Mouse (Mus musculus) limb, embryonic 14.5 days (tissue): ENCODE data around the gene Ckap5. TPM values are rescaled to one million over a fixed set of nuclear protein-coding genes. Genes with fewer than 3 reads are reported as not detected.

Source experiments
- ATAC-seq: fragments of 200-750 bp; cut with Nextera tagmentation; 2 replicates; pipeline ENCODE4 v1.8.0; 2017; ENCODE audit warnings: low read depth, moderate number of reproducible peaks, moderate TSS enrichment; ENCODE audit not compliant: low FRiP score
- DNase-seq: peaks from one replicate; pipeline ENCODE4 v3.0.0-alpha.2; 2015; ENCODE audit warnings: low spot score
- H3K27ac ChIP-seq: fragments of 300-500 bp; sonication (generic); replicated peaks from 2 replicates; pipeline ENCODE4 v1.5.1; 2014; ENCODE audit warnings: low read depth, mild to moderate bottlenecking, low read length, moderate library complexity, mixed read lengths
- H3K27me3 ChIP-seq: fragments of 300-500 bp; sonication (generic); 2 replicates; pipeline ENCODE4 v1.6.1; 2014; ENCODE audit warnings: low read length, mixed read lengths; ENCODE audit not compliant: control insufficient read depth, insufficient read depth
- H3K36me3 ChIP-seq: fragments of 300-500 bp; sonication (generic); 2 replicates; pipeline ENCODE4 v1.6.1; 2014; ENCODE audit warnings: mild to moderate bottlenecking, low read length, moderate library complexity, mixed read lengths; ENCODE audit not compliant: control insufficient read depth, insufficient read depth
- H3K4me1 ChIP-seq: fragments of 300-500 bp; sonication (generic); 2 replicates; pipeline ENCODE4 v1.6.1; 2014; ENCODE audit warnings: antibody characterized with exemption, low read length, mixed read lengths; ENCODE audit not compliant: control insufficient read depth, insufficient read depth
- H3K4me2 ChIP-seq: fragments of 300-500 bp; sonication (generic); replicated peaks from 2 replicates; pipeline ENCODE4 v1.6.1; 2014; ENCODE audit warnings: low read depth, mild to moderate bottlenecking, low read length, moderate library complexity; ENCODE audit not compliant: severe bottlenecking
- H3K4me3 ChIP-seq: fragments of 300-500 bp; sonication (generic); replicated peaks from 2 replicates; pipeline ENCODE4 v1.5.1; 2014; ENCODE audit warnings: low read length
- H3K9ac ChIP-seq: fragments of 300-500 bp; sonication (generic); 2 replicates; pipeline ENCODE4 v1.6.1; 2014; ENCODE audit warnings: mild to moderate bottlenecking, low read depth, low read length, moderate library complexity; ENCODE audit not compliant: severe bottlenecking
- H3K9me3 ChIP-seq: fragments of 300-500 bp; sonication (generic); 2 replicates; pipeline ENCODE4 v1.6.1; 2016; ENCODE audit warnings: low read length; ENCODE audit not compliant: control insufficient read depth
- POLR2A ChIP-seq: fragments of 200-500 bp; IDR thresholded peaks from 2 replicates; pipeline ENCODE4 v1.8.0; 2012; ENCODE audit warnings: inconsistent platforms, mild to moderate bottlenecking, moderate library complexity, borderline replicate concordance; ENCODE audit not compliant: insufficient read depth, insufficient read length; ENCODE audit errors: extremely low read depth
- WGBS: fragments of 180-500 bp; shearing (Covaris S2); extraction: QIAGEN DNeasy Blood & Tissue Kit; methylation state at CpG from one replicate; pipeline ENCODE4 v1.1.7; 2014; 5-methylcytosine and 5-hydroxymethylcytosine counted together
- polyA plus RNA-seq, 2 experiments: library from polyadenylated mRNA; depleted of rRNA in 1 of 2; stranded (reverse) in 1 of 2; unstranded in 1 of 2; fragments of >200 nt; fragmentation: Nextera tagmentation in 1 of 2; extraction: Ambion mirVana in 1 of 2; gene quantifications; 2 replicates each; pipeline versions ENCODE4 v1.2.1 to v1.2.3; 2012 to 2014

Gene Ckap5
- polyA plus RNA-seq, 2 experiments = 57.8 to 68.7 TPM

GRCm38 (mm10) chr2:91508076-91508475 lies 18.5 kb upstream of the Ckap5 start:
- Histone ChIP-seq H3K4me1 (no peaks in the 10 kb centered on the region), H3K4me2 (no peak overlapping the region), H3K27ac (no peak overlapping the region), H3K27me3 (no peaks in the 10 kb centered on the region), H3K9ac (no peak overlapping the region), H3K4me3 (no peak overlapping the region), H3K36me3 (peaks cover 76% of the 10 kb centered on the region), H3K9me3 (no peaks in the 10 kb centered on the region)
- DNase-seq = no peak
- WGBS = 86% methylated on average over 8 of the region's 8 CpGs
- ATAC-seq = no peak
- TF ChIP-seq POLR2A = no peak

- 39% methylated on average over 2 of the region's 2 CpGs for WGBS
- DNase-seq (no peak), ATAC-seq (no peak)
- Histone ChIP-seq H3K4me1 (no peaks in the 10 kb centered on the region; the same call in 1 of the 2 replicates), H3K27me3 (no peaks in the 10 kb centered on the region), H3K4me3 (no peak overlapping the region), H3K9me3 (no peaks in the 10 kb centered on the region), H3K36me3 (peaks cover 12% of the 10 kb centered on the region), H3K27ac (no peak overlapping the region), H3K4me2 (no peak overlapping the region), H3K9ac (no peak overlapping the region)
- TF ChIP-seq POLR2A = no peak
These were observed 9.4 kb upstream of the Ckap5 start for GRCm38 (mm10) chr2:91517186-91517585.

GRCm38 (mm10) chr2:91527147-91527486 lies 555 bp downstream of the Ckap5 start:
- no peaks in the 10 kb centered on the region for H3K9me3 ChIP-seq
- ATAC-seq (peak; percentile 9), DNase-seq (peak; percentile 6)
- no peaks in the 10 kb centered on the region for H3K27me3 ChIP-seq
- H3K9ac ChIP-seq = peak overlapping the region; percentile 97
- H3K36me3 ChIP-seq = peaks cover 10% of the 10 kb centered on the region; the same call in 1 of the 2 replicates
- H3K27ac ChIP-seq = peak overlapping the region; percentile 82
- no peak for TF ChIP-seq POLR2A
- peak overlapping the region; percentile 97 for H3K4me3 ChIP-seq
- H3K4me2 ChIP-seq = peak overlapping the region; percentile 61
- no peaks in the 10 kb centered on the region for H3K4me1 ChIP-seq
- under 1% methylated on average over 14 of the region's 15 CpGs for WGBS

- Histone ChIP-seq H3K4me3 (peak overlapping the region; percentile 28), H3K9ac (peak overlapping the region; percentile 41; the same call in 1 of the 2 replicates), H3K4me1 (peaks cover 3% of the 10 kb centered on the region; the same call in 1 of the 2 replicates), H3K4me2 (peak overlapping the region; percentile 53), H3K27ac (no peak overlapping the region), H3K9me3 (no peaks in the 10 kb centered on the region), H3K36me3 (no peaks in the 10 kb centered on the region), H3K27me3 (no peaks in the 10 kb centered on the region)
- DNase-seq = peak; percentile 72
- ATAC-seq = peak; percentile 86
- no peak for TF ChIP-seq POLR2A
- 8% methylated on average over 17 of the region's 17 CpGs for WGBS
These were observed 11.1 kb downstream of the Ckap5 start for GRCm38 (mm10) chr2:91537588-91538205.

GRCm38 (mm10) chr2:91568125-91568524 lies 41.6 kb downstream of the Ckap5 start:
- Histone ChIP-seq H3K27ac (no peak overlapping the region), H3K9ac (no peak overlapping the region), H3K4me1 (no peaks in the 10 kb centered on the region), H3K9me3 (no peaks in the 10 kb centered on the region), H3K27me3 (no peaks in the 10 kb centered on the region), H3K36me3 (peaks cover 83% of the 10 kb centered on the region), H3K4me3 (no peak overlapping the region), H3K4me2 (no peak overlapping the region)
- DNase-seq (no peak), ATAC-seq (no peak)
- 95% methylated on average over 2 of the region's 2 CpGs for WGBS
- no peak for TF ChIP-seq POLR2A

- no peak for ATAC-seq
- whole genome bisulfite sequencing = 91% methylated on average over 1 of the region's 1 CpGs
- H3K36me3 ChIP-seq = peaks cover 72% of the 10 kb centered on the region
- H3K4me2 ChIP-seq = no peak overlapping the region
- H3K27ac ChIP-seq = no peak overlapping the region
- H3K4me3 ChIP-seq = no peak overlapping the region
- H3K4me1 ChIP-seq = no peaks in the 10 kb centered on the region
- no peak for DNase-seq
- H3K27me3 ChIP-seq = no peaks in the 10 kb centered on the region
- no peak for TF ChIP-seq POLR2A
- H3K9ac ChIP-seq = no peak overlapping the region
- H3K9me3 ChIP-seq = no peaks in the 10 kb centered on the region
These were observed 54.3 kb downstream of the Ckap5 start for GRCm38 (mm10) chr2:91580894-91581293.
